Mouse (Mus musculus) cerebellum, adult 9-10 months (tissue): ENCODE measurements at regions not wholly inside any gene's neighbourhood (a gene's known extent, or its start where the extent isn't known, plus 50 kb on each side); places are given as distances from the start of the nearest gene placed in this dataset.
"Not testable (repeated sequence)": the region's sequence is repeated elsewhere in the genome, so short reads cannot be mapped to it uniquely, and the experiment has no call there.

Source experiments
- DNase-seq: peaks from one replicate; pipeline ENCODE4 v3.0.0; 2022

GRCm38 (mm10) chr11:40510325-40511239 is 184.4 kb downstream of the Mat2b start:
- DNase-seq: no peak

GRCm38 (mm10) chr11:40491599-40491998 is 203.4 kb downstream of the Mat2b start:
- DNase-seq: no peak

- DNase-seq: not testable (repeated sequence)
Observed at GRCm38 (mm10) chr11:40478171-40478570, 216.8 kb downstream of the Mat2b start.

- DNase-seq: no peak
Observed at GRCm38 (mm10) chr11:40477294-40477693, 217.7 kb downstream of the Mat2b start.

- peak; percentile 4 for DNase-seq
Observed at GRCm38 (mm10) chr11:40469080-40469705, 225.8 kb downstream of the Mat2b start.

- DNase-seq: no peak
Observed at GRCm38 (mm10) chr11:40456571-40456970, 238.4 kb downstream of the Mat2b start.

GRCm38 (mm10) chr11:40454994-40455393 is 240.0 kb downstream of the Mat2b start:
- not testable (repeated sequence) for DNase-seq

- no peak for DNase-seq
Observed at GRCm38 (mm10) chr11:40446846-40447245, 248.2 kb downstream of the Mat2b start.

- DNase-seq: no peak
Observed at GRCm38 (mm10) chr11:40434002-40434401, 261.0 kb downstream of the Mat2b start.

GRCm38 (mm10) chr11:40428858-40429257 is 266.1 kb downstream of the Mat2b start:
- no peak for DNase-seq

- no peak for DNase-seq
Observed at GRCm38 (mm10) chr11:40424316-40424715, 270.7 kb downstream of the Mat2b start.

GRCm38 (mm10) chr11:40407571-40407970 is 287.4 kb downstream of the Mat2b start:
- DNase-seq: no peak

- no peak for DNase-seq
Observed at GRCm38 (mm10) chr11:40402249-40402648, 292.8 kb downstream of the Mat2b start.

- no peak for DNase-seq
Observed at GRCm38 (mm10) chr11:40397453-40398104, 297.4 kb downstream of the Mat2b start.

- DNase-seq: no peak
Observed at GRCm38 (mm10) chr11:40395331-40395730, 299.7 kb downstream of the Mat2b start.

- DNase-seq: no peak
Observed at GRCm38 (mm10) chr11:40394864-40395266, 300.1 kb downstream of the Mat2b start.

- no peak for DNase-seq
Observed at GRCm38 (mm10) chr11:40394283-40394758, 300.7 kb downstream of the Mat2b start.

- no peak for DNase-seq
Observed at GRCm38 (mm10) chr11:40380696-40381095, 314.3 kb downstream of the Mat2b start.

- no peak for DNase-seq
Observed at GRCm38 (mm10) chr11:40371696-40372095, 323.3 kb downstream of the Mat2b start.

- no peak for DNase-seq
Observed at GRCm38 (mm10) chr11:40366573-40366972, 328.4 kb downstream of the Mat2b start.

- DNase-seq: no peak
Observed at GRCm38 (mm10) chr11:40362530-40363185, 332.3 kb downstream of the Mat2b start.
